Mouse (Mus musculus) hindbrain, embryonic 14.5 days (tissue): ENCODE results near the gene Dennd1a. TPM values are rescaled to one million over a fixed set of nuclear protein-coding genes. Genes with fewer than 3 reads are reported as not detected.
A peak's percentile ranks its signal among the peaks of the same experiment; 100 is the strongest.

Experiments used
- ATAC-seq: fragments of 200-750 bp; cut with Nextera tagmentation; 2 replicates; pipeline ENCODE4 v1.8.0; 2017; ENCODE audit warnings: moderate number of reproducible peaks, mild to moderate bottlenecking, moderate TSS enrichment, moderate library complexity; ENCODE audit not compliant: low FRiP score
- DNase-seq: peaks from one replicate; pipeline ENCODE4 v3.0.0-alpha.2; 2015; ENCODE audit warnings: low spot score
- H3K27ac ChIP-seq: fragments of 300-500 bp; sonication (generic); 2 replicates; pipeline ENCODE4 v1.5.1; 2014; ENCODE audit warnings: mild to moderate bottlenecking, moderate library complexity
- H3K27me3 ChIP-seq: fragments of 300-500 bp; sonication (generic); 2 replicates; pipeline ENCODE4 v1.6.1; 2014; ENCODE audit warnings: mild to moderate bottlenecking, low read length, mixed read lengths; ENCODE audit not compliant: control insufficient read depth, insufficient read depth
- H3K36me3 ChIP-seq: fragments of 300-500 bp; sonication (generic); replicated peaks from 2 replicates; pipeline ENCODE4 v1.6.1; 2014; ENCODE audit not compliant: control insufficient read depth, insufficient read depth
- H3K4me1 ChIP-seq: fragments of 300-500 bp; sonication (generic); replicated peaks from 2 replicates; pipeline ENCODE4 v1.6.1; 2014; ENCODE audit warnings: antibody characterized with exemption, low read length, mixed read lengths; ENCODE audit not compliant: control insufficient read depth, insufficient read depth
- H3K4me2 ChIP-seq: fragments of 300-500 bp; sonication (generic); replicated peaks from 2 replicates; pipeline ENCODE4 v1.6.1; 2014; ENCODE audit warnings: mild to moderate bottlenecking, moderate library complexity
- H3K4me3 ChIP-seq: fragments of 300-500 bp; sonication (generic); replicated peaks from 2 replicates; pipeline ENCODE4 v1.5.1; 2014; ENCODE audit warnings: mild to moderate bottlenecking, low read length
- H3K9ac ChIP-seq: fragments of 300-500 bp; sonication (generic); 2 replicates; pipeline ENCODE4 v1.6.1; 2014
- H3K9me3 ChIP-seq: fragments of 300-500 bp; sonication (generic); 2 replicates; pipeline ENCODE4 v1.6.1; 2016; ENCODE audit warnings: low read length; ENCODE audit not compliant: control insufficient read depth
- WGBS: fragments of 180-500 bp; shearing (Covaris S2); extraction: QIAGEN DNeasy Blood & Tissue Kit; methylation state at CpG from one replicate; pipeline ENCODE4 v1.1.7; 2014; 5-methylcytosine and 5-hydroxymethylcytosine counted together
- polyA plus RNA-seq: library from polyadenylated mRNA; unstranded; fragments of >200 nt; fragmentation: Nextera tagmentation; extraction: Ambion mirVana; gene quantifications from 2 replicates; pipeline ENCODE4 v1.2.1, GENCODE M21; 2014

The Dennd1a gene
- polyA plus RNA-seq, 1 experiment from 2014 or later: 16.7 TPM

GRCm38 (mm10) chr2:37777958-37778720 lies 509.1 kb downstream of the Dennd1a start:
- Histone ChIP-seq H3K9ac (0 out of 2 replicates have a peak overlapping the region, but pooled peaks have one; percentile 1), H3K4me3 (peak overlapping the region; percentile 32; the same call in 1 of the 2 replicates), H3K36me3 (no peaks in the 10 kb centered on the region), H3K27me3 (no peaks in the 10 kb centered on the region), H3K27ac (peak overlapping the region; percentile 71), H3K4me2 (peak overlapping the region; percentile 46), H3K9me3 (no peaks in the 10 kb centered on the region), H3K4me1 (peaks cover 37% of the 10 kb centered on the region)
- ATAC-seq: peak; percentile 85
- WGBS: 9% methylated on average over 10 of the region's 10 CpGs
- DNase-seq: peak; percentile 53

- Histone ChIP-seq H3K27ac (peak overlapping the region; percentile 65; the same call in 1 of the 2 replicates), H3K36me3 (no peaks in the 10 kb centered on the region), H3K4me3 (peak overlapping the region; percentile 32), H3K27me3 (no peaks in the 10 kb centered on the region), H3K4me1 (peaks cover 32% of the 10 kb centered on the region), H3K9me3 (no peaks in the 10 kb centered on the region), H3K9ac (peak overlapping the region; percentile 48), H3K4me2 (peak overlapping the region; percentile 46)
- no peak for ATAC-seq
- no peak for DNase-seq
- WGBS: 5% methylated on average over 20 of the region's 20 CpGs
Observed at GRCm38 (mm10) chr2:37776611-37777411, 510.4 kb downstream of the Dennd1a start.

DNA sequence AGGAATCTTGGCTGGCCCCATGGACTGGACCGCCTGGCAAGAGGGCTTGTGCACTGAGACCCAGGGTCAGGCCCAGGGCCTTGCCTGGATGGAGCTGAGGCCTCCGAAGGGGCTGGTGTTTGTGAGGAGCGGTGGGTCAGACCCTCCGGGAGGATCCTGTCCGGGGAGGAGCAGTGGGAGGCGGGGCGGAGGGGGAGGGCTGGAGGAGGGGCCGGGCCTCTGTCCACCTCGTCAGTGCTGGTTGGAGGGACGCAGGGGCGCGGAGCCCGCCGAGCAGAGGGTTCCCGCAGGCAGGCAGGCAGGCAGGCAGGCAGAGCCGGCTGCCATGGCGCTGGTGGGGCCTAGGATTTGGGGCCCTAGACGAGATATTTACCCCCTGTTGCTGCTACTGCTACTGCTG lies 511.2 kb downstream of the Dennd1a start, which contains the start of gene Crb2:
Gene Crb2, plus strand, starts transcription at position 234 of the 400 bp plus-strand sequence.
- H3K36me3 ChIP-seq: no peaks in the 10 kb centered on the region
- H3K9me3 ChIP-seq: no peaks in the 10 kb centered on the region
- ATAC-seq (0 out of 2 replicates have a peak, but pooled peaks have one; percentile 1), DNase-seq (no peak)
- peak within 1 kb of the TSS; percentile 48 for H3K9ac ChIP-seq
- peak within 1 kb of the TSS; percentile 32 for H3K4me3 ChIP-seq
- peak within 1 kb of the TSS; percentile 46 for H3K4me2 ChIP-seq
- peak within 1 kb of the TSS; percentile 65; the same call in 1 of the 2 replicates for H3K27ac ChIP-seq
- no peaks in the 10 kb centered on the region for H3K27me3 ChIP-seq
- H3K4me1 ChIP-seq: peaks cover 33% of the 10 kb centered on the region
- WGBS: 3% methylated on average over 18 of the region's 18 CpGs

DNA sequence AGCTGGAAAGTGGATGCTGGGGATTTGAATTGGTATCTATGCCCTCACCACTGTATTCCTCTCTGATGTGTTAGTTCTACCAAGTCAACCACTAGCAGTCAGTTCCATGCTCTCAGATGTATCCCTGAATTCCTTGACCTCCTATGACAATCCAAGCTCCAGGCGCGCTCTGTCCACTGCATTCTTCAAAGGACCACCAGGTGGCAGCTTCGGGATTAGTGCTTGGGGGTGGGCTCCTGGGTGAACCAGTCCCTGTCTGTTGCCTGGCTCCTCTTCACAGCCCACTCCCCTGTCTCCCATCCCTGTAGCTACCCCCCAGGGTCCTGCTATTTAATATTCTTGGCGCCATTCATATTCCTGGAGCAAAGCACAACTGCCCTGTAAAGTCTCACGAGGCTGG lies 512.6 kb downstream of the Dennd1a start:
- Histone ChIP-seq H3K4me2 (no peak overlapping the region), H3K9ac (no peak overlapping the region), H3K27me3 (no peaks in the 10 kb centered on the region), H3K4me3 (no peak overlapping the region), H3K4me1 (peaks cover 20% of the 10 kb centered on the region), H3K9me3 (no peaks in the 10 kb centered on the region), H3K27ac (no peak overlapping the region), H3K36me3 (no peaks in the 10 kb centered on the region)
- no peak for ATAC-seq
- 9% methylated on average over 5 of the region's 5 CpGs for WGBS
- DNase-seq: peak; percentile 63

DNA sequence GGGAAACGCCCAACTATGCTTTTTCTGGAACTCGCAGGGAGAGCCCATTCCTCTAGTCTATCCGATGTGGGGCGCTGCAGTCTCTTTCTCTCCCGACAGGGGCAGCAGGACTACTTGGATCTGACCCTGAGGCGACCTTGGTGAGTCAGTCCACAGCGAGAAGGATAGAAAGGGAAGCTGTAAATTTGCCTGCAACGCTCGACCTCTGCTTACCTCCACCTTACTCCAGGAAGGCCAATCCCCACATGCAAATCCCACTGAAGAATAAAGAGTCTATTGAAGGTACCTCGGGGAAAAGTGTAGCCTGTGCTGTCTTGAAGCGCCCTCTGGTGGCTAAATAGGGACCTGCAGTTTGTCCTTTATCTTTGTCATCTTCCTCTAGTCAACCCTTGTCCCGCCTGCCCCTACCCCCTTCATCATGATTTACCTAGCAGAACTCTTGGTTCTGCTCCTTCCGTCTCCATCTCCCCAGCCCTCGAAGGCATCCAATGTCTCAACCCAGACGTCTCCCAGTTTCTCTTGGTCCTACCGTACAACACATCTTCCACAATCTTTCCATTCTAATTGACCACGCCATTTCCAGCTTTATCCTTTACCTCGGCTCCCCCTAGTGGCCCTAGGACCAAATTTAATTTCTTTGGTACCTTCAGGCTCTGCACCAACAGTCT lies 515.4 kb downstream of the Dennd1a start:
- no peaks in the 10 kb centered on the region for H3K36me3 ChIP-seq
- peaks cover 21% of the 10 kb centered on the region for H3K4me1 ChIP-seq
- H3K9ac ChIP-seq: no peak overlapping the region; the same call in 1 of the 2 replicates
- under 1% methylated on average over 18 of the region's 18 CpGs for WGBS
- DNase-seq (peak; percentile 93), ATAC-seq (peak; percentile 51)
- no peaks in the 10 kb centered on the region for H3K27me3 ChIP-seq
- H3K9me3 ChIP-seq: no peaks in the 10 kb centered on the region
- no peak overlapping the region for H3K27ac ChIP-seq
- H3K4me2 ChIP-seq: peak overlapping the region; percentile 40
- peak overlapping the region; percentile 19 for H3K4me3 ChIP-seq

GRCm38 (mm10) chr2:37769793-37770192 lies 517.4 kb downstream of the Dennd1a start:
- Histone ChIP-seq H3K4me3 (no peak overlapping the region), H3K4me1 (peaks cover 16% of the 10 kb centered on the region), H3K27me3 (no peaks in the 10 kb centered on the region), H3K9me3 (no peaks in the 10 kb centered on the region), H3K36me3 (no peaks in the 10 kb centered on the region), H3K4me2 (no peak overlapping the region), H3K27ac (no peak overlapping the region), H3K9ac (no peak overlapping the region)
- 85% methylated on average over 8 of the region's 8 CpGs for WGBS
- ATAC-seq: no peak
- DNase-seq: no peak

GRCm38 (mm10) chr2:37768903-37769302 lies 518.3 kb downstream of the Dennd1a start:
- peak; percentile 52; the same call in 1 of the 2 replicates for ATAC-seq
- Histone ChIP-seq H3K9me3 (no peaks in the 10 kb centered on the region), H3K9ac (no peak overlapping the region), H3K4me2 (no peak overlapping the region), H3K36me3 (no peaks in the 10 kb centered on the region), H3K27me3 (no peaks in the 10 kb centered on the region), H3K4me1 (peaks cover 16% of the 10 kb centered on the region), H3K27ac (no peak overlapping the region), H3K4me3 (no peak overlapping the region)
- DNase-seq: no peak
- WGBS: 32% methylated on average over 2 of the region's 2 CpGs

- Histone ChIP-seq H3K4me2 (no peak overlapping the region), H3K36me3 (no peaks in the 10 kb centered on the region), H3K4me3 (no peak overlapping the region), H3K27me3 (no peaks in the 10 kb centered on the region), H3K9ac (no peak overlapping the region), H3K9me3 (no peaks in the 10 kb centered on the region), H3K4me1 (peaks cover 16% of the 10 kb centered on the region), H3K27ac (no peak overlapping the region; the same call in 1 of the 2 replicates)
- DNase-seq: no peak
- ATAC-seq: no peak
- 46% methylated on average over 3 of the region's 3 CpGs for WGBS
Observed at GRCm38 (mm10) chr2:37767739-37768138, 519.5 kb downstream of the Dennd1a start.
